Mouse (Mus musculus) mesoderm, embryonic 11.5 days (tissue): ENCODE measurements around the gene Hoxb3.
A peak's percentile ranks its signal among the peaks of the same experiment; 100 is the strongest.

ENCODE experiments used
- DNase-seq: peaks from one replicate; pipeline ENCODE4 v3.0.0-alpha.2; 2012; ENCODE audit warnings: low read depth, low spot score

The Hoxb3 gene

DNA sequence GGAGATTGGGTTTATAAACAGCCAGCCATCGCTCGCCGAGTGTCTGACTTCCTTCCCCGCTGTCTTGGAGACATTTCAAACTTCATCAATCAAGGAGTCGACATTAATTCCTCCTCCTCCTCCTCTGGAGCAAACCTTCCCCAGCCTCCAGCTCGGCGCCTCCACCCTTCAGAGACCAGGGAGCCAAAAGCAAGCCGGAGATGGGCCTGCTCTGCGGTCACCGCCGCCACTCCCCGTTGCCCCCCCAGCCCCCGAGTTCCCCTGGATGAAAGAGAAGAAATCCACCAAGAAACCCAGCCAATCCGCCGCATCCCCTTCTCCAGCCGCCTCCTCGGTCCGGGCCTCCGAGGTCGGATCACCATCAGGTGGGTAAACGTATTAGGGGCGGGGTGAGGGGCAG, 28.7 kb downstream of the Hoxb3 start:
- peak; percentile 87 for DNase-seq

DNA sequence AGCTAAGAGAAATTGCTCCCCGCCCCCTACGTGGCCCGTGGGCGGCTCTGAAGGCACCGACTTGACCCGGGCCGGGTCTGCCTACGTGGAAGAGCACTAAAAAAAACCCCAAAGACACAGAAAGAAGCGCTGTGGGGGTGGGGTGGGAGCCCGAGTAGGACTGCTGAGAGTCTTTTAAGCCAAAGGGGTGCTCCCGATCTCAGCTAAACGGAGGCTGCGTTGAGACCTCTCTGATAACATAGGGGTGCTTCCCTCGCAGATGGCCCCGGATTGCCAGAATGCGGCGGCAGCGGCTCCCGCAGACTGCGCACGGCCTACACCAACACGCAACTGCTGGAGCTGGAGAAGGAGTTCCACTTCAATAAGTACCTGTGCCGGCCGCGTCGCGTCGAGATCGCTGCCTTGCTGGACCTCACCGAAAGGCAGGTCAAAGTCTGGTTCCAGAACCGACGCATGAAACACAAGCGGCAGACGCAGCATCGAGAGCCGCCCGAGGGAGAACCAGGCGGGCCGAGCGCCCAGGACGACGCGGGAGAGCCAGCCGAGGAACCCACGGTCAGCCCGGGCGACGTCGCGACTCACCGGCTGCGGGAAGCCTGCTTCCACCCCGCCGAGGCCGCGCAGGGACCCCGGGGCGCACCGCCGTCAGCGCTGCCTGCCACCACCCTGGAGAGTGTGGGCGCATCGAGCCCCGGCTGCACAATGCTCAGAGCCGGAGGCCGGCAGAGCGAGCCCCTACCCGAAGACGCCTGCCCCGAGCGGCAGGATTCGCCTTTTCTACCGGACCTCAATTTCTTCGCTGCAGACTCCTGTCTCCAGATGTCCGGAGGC, 29.8 kb downstream of the Hoxb3 start:
- DNase-seq = no peak

DNA sequence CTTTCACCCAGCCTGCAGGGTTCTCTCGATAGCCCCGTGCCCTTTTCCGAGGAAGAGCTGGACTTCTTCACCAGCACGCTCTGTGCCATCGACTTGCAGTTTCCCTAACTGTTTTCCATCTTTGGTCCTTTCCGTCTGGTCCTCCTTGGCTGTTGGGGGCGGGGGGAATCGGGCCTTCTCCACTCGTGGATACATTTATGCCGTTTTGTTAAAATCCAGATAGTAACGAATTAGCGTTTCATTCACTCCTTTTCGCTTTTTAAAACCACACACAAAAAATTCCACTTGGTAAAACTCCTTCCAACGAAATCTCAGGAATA, 30.4 kb downstream of the Hoxb3 start:
- DNase-seq = no peak

DNA sequence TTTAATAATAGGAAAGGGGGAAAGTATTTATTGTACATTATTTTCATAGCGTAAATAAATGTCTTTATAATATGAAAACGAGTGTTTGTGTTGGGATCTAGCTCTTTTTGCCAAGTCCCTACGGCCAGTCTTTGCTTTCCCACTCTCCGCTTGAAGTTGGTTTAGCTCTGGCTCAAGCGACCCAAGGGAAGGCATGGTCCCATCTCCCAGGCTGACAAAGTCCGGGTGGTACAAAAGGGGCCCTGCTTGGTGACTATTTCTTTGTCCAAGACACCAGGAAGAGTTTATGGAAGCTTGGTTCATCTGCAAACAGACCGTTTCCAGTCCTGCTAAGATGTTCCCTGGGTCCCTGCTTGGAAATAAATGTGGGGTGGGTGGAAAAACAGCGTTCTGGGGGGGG, 30.8 kb downstream of the Hoxb3 start:
- DNase-seq = no peak

DNA sequence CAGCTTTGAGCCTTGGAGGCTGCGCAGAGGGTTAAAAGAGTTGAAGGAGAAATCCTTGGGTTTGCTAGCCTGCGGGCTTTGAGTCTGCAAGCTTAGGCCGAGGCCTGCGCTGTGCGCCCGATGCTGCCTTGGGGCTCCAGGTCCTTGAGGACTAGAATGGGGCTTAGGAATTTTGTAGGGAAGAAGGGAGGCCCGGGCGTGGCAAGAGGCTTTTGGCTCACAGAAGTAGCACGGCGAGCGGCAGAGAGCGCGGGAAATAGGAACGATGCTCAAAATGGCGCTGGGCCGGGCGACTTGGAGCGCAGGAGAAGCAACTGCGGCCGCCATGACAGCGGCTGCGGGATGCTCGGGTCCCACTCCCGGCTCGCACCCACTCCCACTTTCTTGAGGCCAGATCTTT, 31.2 kb downstream of the Hoxb3 start:
- DNase-seq = no peak

DNA sequence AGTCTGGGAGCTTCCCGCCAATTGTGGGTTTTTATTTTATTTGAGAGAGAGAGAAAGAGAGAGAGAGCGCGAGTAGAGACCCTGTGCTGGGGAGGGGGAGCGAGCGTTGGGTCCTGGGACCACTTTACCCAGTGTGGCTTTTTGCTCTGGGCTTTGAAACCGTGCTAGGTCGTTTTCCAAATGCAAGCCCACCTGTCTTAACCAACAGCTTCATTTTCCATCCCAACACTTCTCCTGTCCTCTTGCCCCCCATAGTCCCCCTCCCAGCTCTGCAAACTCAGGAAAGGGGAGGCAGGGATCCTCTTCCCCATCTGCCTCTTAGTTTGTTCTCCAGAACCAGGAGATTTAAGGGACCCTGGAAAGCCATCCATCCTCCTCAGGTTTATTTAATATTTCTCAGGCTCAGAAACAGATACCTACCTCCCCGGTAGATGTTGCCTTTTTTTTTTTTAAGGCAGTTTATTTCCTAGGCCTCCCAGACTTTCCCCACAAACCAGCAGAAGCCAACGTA, 31.7 kb downstream of the Hoxb3 start:
- no peak for DNase-seq

DNA sequence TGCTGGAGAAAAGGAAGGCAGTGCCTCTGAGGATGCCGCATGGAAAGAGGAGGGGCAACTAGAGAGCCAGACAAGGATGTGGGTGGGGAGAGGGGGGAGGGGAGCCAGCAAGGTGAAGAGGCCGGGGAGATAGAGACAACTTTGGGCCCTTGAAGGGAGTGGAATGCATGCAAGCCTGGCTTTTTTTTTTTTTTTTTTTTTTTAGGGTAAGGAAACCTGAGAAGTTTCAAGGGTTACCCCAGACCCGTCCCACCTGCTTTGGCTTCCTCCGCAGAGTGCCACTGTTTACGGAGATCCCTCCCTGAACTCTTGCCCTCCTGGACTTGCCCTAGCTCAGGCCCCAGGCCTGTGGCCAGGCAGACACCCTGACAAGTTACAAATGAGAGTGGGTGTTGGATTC, 40.7 kb downstream of the Hoxb3 start:
- no peak for DNase-seq

DNA sequence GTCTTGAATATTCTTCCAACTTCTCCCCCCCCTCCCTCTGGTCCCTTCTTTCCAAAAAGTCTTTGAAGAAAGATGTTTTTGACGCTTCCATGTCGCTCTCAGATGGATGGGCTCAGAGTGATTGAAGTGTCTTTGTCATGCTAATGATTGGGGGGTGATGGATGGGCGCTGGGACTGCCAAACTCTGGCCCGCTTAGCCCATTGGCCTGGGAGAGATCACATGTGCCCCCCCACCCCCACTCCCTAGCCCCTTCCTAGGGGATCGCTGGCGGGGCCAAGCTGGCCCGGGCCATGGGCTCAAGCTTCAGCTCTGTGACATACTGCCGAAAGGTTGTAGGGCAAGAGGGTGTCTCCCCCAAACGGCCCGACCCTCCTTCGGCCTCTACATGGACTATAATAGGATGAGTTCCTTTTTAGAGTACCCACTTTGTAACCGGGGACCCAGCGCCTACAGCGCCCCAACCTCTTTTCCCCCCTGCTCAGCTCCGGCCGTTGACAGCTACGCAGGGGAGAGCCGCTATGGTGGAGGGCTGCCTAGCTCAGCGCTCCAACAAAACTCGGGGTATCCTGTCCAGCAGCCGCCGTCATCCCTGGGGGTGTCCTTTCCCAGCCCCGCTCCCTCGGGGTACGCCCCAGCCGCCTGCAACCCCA, 42.4 kb downstream of the Hoxb3 start, which contains the start of gene Hoxb1:
Gene Hoxb1 (plus strand): TSS at position 312 of the 651 bp plus-strand sequence.
- peak; percentile 78 for DNase-seq

DNA sequence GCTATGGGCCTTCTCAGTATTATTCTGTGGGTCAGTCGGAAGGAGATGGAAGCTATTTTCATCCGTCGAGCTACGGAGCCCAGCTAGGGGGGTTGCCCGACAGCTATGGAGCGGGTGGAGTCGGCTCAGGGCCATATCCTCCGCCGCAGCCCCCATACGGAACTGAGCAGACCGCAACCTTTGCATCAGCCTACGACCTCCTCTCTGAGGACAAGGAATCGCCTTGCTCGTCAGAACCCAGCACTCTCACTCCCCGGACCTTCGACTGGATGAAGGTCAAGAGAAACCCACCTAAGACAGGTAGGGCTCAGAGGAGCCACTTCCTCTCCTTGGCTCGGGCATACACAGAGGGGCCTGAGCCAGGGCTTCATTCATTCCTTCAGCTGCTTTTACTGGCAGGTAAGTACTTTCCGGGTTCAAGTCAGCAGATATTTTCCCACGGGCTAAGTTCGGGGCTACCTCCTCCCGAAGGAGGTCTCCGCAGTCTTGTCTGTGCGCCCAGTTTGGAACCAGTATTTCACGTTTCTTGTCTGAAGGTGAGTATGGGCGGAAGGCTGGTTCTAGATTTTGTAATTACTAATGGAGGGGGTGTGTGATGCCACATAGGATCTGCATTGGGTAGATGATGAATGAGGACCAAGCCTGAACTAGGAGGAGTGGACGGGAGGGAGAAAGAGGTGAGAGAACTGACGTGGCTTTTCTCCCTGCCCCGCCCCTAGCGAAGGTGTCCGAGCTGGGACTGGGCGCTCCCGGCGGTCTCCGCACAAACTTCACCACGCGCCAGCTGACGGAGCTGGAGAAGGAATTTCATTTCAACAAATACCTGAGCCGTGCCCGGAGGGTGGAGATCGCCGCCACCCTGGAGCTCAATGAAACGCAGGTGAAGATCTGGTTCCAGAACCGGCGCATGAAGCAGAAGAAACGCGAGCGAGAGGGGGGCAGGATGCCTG, 43.2 kb downstream of the Hoxb3 start:
- no peak for DNase-seq

DNA sequence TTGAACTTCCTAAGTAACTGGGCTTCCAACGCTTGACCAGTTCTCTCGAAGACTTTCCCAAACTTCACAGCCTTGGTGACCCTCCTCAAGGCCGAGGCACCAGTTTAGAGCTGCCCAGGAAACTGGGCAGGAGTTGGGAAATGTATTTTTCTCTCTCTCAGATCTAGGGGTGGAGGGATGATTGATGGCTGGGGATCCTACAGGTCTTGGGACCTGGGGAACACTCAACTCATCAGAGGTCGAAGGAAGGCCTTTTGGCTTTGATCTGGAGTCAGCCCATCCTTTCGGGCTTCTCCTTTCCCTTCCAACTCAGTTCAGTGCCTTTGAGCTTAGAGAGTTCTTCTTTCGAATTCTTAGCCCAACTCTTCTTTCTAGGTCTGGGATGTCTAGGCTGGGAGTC, 44.0 kb downstream of the Hoxb3 start:
- no peak for DNase-seq

DNA sequence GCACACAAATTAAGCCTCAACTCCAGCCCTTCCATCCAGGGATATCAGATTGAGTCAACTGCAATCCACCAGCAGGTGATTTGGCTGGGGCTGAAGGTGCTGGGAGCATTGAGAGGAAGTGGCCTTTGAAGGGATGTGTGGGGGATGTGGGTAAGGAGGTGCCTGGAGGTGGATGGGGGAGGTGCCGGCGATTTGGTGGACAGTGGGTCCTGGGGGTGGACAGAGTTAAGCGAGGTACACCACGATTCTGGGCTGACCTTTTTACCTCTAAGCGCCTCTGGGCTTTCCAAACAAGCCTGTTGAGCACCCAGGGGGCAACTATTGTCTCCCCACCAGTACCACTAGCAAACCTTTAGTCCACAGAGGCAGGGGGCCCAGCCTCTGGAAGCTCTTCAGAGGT, 45.6 kb downstream of the Hoxb3 start:
- no peak for DNase-seq

DNA sequence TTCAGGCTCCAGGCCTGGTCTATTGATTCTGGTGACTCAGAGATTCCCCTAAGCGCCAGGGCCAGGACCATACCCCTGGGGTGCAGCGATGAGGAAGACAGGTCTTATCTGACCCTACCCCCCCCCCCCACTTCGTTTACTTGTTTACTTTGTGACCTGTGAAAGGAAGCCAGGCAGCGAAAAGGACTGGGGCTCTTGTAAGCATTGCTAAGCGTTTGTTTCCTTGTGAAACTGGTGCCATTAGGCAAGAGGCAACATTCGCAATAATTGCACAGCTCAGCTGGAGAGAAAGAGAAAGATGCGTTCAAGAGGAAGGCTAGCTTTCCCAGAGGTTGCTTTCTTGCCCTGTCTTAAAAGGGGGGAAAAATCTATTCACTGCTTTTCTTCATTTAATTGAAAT, 46.0 kb downstream of the Hoxb3 start:
- DNase-seq = no peak

DNA sequence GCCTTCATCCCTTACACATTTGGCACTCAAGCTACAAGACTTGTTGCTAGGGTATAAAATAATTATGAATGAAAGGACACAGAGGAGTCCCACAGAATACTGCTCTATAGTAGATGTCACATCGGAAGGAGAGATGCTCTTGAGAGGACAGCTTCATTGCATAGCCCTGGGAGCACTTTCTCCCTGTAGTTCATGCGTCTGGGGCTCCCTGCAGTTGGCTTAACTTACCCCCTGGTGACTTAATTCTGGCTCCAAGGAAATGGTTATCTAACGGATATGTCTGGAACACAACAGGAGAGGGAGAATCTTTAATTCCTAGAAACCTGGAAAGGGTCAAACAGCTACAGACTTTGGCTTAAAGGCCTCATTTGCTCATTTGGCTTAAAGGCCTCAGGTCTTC, 48.6 kb downstream of the Hoxb3 start:
- DNase-seq = no peak

DNA sequence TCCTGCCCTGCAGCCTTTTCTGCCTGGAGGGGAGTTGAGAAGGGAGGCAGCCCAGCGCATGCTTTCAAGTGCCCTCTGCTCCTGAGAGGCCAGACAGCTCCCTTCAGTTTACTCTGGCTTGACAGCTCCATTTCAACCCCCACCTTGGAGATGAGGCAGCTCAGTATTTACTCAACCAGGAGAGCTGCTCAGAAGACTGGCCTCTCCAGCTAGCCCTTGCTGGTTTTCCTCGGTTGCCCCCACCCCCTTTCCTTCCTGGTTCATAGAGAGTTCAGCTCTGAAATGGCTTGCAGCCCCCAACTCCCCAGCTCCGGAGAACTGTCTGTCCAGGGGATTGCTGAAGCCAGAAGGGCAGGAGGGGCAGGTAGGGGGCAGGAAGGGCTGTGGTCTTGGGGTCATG, 49.4 kb downstream of the Hoxb3 start:
- no peak for DNase-seq

DNA sequence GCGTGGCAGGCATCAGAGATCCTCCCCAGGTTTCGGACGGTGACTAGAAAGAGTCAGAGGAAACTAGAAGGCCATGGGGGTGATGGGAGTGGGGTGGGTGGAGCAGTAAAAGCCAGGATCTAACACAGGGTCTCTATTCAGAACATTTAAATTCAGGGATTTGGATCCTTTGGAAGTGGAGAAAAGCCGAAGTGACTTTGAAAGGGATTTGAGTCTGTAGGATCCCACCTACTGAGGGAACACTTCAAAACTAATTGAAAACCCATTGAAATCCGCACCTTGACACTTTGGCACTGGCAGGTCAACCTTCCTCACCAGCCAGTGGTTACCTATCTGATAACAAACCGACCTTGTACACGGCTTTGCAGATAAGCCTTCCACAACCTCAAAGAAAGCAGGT, 51.7 kb downstream of the Hoxb3 start:
- DNase-seq = no peak

DNA sequence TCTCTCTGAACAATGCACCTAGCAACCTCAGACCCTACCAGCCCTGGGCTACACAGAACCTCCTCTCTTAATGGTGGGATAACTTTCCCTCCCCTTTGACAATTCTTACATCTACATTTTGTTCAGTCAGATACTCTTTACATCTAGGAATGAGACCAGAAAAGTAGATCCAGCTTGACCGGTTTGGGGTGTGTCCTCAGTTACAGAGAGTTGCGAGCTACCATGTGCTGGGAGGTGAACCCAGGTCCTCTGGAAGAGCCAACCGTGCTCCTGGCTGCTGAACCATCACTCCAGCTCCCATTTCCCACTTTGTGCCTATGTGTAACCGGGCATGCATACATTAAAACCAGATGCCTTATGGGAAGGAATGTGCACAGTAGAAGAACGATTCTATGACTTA, 60.3 kb downstream of the Hoxb3 start:
- DNase-seq = no peak

DNA sequence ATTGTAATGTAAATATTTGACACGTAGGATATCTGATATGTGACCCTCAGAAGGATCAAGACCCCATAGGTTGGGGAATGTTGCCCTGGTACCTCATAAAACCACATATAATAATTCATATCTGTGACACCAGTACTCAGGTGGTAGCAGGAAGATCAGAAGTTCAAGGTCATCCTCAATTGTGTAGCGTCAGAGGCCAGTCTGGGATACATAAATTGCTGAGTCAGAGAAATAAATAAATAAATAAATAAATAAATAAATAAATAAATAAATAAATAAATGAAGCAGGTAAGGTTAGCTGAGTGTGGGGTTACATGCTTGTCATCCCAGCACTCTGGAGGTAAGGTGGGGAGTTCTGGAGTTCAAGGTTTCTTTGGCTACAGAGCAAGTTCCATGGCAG, 64.5 kb downstream of the Hoxb3 start:
- DNase-seq = no peak

DNA sequence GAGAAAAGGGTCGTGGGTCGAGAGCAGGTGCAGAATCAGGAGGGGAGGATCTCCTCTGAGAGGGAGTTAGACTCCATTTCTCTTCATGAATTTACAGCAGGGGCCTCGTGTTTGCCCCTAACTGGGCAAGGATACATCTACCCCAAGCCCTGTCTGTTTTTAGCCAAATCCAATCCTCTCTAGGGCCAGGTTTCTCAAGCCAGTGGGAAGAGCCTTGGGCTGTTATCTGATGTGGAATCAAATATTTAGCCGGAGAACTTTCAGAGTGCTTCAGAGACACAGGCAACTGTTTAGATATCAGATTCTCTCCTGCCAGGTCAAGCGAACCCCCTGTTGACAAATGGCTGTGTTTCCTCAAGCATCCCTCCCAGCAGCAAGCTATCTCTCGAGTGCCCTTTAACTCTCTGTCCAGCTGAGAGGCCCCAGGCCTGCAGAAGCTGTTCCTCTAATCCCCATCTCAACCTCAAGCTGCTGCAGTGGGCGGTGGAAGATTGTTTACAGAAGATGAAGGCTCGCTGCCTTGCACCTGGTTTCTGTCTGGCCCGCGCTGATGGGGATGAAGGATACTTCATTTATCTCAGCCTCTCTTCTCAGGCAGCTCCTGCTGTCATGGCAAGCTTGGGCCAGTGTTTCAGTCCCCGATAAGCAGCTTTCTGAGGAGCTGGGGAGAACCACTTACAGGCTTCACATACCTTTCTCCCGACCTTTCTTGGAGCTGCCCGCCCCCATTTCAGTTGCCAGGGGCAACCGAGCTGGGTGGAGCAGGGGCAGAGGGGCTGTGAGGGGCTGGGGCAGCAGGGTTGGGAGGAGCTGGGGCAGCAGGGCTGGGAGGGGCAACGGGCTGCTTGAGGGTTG, 73.9 kb downstream of the Hoxb3 start:
- DNase-seq = peak; percentile 61
